Mouse (Mus musculus) granulocyte monocyte progenitor cell, adult 5-6 weeks (primary cell): ENCODE data around the gene Saa4. TPM values are rescaled to one million over a fixed set of nuclear protein-coding genes. Genes with fewer than 3 reads are reported as not detected.
"Not testable (repeated sequence)": the region's sequence is repeated elsewhere in the genome, so short reads cannot be mapped to it uniquely, and the experiment has no call there.

Experiments used
- ATAC-seq: replicated peaks from 2 replicates; pipeline ENCODE4 v1.8.0; 2016; ENCODE audit warnings: mild to moderate bottlenecking, moderate TSS enrichment, inconsistent platforms; ENCODE audit not compliant: poor library complexity, severe bottlenecking
- total RNA-seq, 2 experiments: library from RNA; stranded (forward) in 1 of 2; stranded (reverse) in 1 of 2; fragments of 200-712, 200-1000 nt in 1 of 2; fragments of >200 nt in 1 of 2; fragmentation: Nextera tagmentation in 1 of 2; gene quantifications; 2 replicates each; pipeline ENCODE4 v1.2.3; 2014 to 2017

Saa4 gene
- not detected in 2 replicates for total RNA-seq (2014; fragmentation: Nextera tagmentation)
- total RNA-seq (2017): not detected in 2 replicates

DNA sequence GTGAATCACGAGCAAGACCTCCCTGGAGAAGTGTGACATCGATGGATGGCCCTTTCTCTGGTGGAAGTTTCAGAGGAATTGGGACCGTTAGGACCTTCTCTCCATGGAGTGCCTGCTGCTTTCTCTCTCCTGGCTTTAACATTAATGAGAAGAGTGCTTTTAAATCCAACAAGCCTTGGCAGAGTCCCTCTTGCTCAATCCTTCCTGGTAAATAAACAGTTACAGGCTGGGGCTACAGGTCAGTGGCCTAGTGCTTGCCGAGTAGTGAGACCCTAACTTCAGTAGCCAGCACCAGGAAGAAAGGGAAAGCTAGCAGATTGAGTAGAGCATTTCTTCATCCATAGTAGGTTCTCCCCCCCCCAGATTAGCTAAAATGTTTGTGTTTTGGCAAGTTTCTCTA lies at the start of gene Saa4:
Gene Saa4 (minus strand): TSS at position 146 of the 400 bp plus-strand sequence.
- no peak for ATAC-seq

DNA sequence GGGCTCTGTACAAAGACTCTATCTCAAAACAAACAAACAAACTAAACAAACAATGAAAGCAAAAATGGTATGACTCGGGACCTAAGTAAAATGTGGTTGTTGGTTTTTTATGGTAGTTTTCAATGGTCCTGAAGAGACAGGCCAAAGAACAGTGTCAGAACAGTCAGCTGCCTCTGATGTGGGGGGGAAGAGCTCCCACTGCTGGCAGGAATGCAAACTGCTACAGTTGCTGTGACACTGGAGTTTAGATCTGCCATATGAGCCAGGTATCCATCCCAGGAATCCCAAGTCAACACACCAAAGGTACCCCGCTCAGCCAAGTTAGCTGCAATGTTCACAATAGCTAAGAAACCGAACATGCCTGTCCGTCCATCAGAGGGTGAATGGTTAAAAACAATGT lies 38.3 kb upstream of the Saa4 start:
- peak; percentile 83 for ATAC-seq

DNA sequence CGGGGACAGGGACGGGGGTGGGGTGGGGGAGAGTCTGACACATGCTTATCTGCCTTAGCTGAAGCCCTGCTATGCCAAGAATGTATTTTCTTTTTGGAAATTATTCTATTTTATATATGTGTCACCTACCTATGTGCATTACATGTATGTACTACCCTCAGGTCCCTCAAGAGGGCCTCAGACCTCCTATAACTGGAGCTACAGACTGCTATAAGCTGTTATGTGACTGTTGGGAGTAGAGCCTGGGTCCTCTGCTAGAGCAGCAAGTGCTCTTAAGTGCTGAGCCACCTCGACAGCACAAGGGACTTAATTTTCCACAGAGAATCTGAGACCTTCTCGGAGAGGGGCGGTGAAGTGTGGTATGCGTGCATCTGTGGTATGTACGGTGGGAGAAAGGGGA lies 36.0 kb upstream of the Saa4 start:
- no peak for ATAC-seq

DNA sequence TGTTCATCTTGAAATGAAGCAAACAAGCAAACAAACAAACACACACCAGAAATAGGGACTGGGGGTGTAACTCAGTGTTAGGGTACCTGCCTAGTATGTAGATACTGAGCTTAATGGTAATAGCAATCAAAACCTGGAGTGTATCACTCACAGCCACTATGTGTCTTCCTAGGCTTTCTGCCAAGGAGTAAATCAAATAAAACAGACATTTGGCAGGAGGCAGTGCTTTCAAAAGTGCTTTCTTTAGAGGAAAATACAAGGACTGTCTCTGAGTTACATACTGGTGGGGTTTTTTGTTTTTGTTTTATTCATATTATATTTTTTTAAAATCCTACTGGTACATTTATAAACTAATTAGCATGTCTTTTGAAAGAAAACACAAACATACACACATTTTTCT lies 35.0 kb upstream of the Saa4 start:
- no peak for ATAC-seq

DNA sequence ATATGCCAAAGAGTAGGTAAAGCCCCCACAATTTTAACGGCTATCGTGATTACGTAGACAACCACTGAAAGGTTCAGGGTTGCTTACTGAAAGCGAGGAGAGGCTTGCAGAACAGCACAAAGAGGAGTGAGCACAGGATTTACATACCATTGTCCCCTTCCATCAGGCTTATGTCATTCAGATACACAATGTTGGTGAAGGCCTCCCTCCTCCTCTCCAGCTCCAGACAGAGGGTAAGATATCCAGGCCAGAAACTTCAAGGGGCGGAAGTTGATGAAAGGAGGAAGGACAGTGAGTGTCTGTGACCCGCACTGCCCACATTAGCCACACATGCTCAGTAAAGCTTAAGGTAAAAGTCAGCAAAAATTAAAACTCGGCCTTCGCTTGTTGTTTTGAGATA lies 32.3 kb upstream of the Saa4 start:
- no peak for ATAC-seq

DNA sequence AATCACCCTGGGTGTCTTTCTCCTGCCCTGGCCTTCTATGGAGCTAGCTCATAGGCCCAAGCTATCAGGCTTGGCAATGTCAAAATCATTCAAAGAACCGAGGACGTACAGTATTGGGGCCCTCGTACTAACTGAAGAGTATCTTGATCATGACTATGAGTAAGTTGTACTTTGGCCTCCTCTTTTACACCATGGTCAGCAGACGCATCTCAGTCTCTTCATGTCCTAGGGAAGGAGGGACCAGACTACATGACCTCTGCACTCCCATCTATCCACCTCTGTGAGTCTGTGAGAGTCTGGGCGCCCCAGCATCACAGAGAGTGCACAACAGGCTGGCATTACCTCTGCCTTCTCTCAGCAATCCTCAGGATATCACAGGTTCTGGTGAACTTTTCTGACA lies 30.2 kb upstream of the Saa4 start:
- ATAC-seq: no peak

DNA sequence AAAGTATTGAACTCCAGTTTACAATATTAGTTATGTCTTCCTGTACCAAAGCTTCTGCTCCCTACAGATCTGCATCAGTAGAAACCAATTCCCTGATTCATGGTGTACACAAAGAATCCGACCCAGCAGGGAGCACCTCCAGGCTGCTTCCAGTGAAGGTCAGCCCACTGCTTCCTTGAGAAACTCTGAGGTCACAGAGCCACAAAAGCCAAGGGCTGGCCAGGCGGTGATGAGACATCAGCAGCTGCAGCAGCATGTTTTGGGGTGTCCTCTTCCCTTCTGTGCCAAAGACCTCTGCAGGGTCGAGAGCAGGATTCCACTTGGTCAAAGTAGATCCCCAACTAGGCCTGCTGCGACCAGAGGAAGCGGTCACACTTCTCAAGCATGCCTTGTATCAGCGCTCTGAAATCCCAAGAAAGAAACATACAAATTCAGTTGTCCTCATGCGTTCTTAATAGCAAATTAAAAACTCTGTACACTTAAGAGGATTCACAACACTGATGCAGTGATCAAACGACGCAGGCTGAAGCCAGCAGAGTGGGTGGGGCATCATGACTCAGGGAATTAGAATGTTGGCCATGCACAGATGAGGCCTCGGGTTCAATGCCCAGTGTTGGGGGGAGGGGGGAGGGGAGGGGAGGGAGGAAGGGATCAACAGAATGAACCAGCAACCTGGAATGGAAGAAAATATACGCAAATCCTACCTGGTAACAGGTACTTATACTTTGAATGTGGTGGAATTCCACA lies 28.8 kb upstream of the Saa4 start:
- no peak for ATAC-seq

DNA sequence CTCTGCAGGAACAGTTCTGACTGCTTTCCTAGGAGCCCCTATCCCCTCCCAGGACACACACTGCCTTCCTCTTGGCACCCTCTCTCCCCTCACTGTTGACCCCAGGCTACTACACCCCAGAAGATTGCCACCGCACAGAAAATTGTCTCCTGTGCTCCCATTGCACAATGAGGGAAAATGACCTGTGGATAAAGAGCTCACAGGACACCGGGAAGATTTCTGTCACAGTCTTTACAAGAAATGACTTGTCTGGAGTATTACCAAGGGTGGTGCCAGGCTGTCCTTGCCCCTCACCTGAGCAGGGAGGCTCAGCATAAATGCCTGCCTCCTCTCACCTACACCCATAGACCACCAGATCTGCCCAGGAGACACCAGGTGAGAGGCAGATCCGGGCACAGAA lies 19.1 kb upstream of the Saa4 start, which contains the start of gene Saa2:
Gene Saa2 (plus strand): TSS at position 301 of the 400 bp plus-strand sequence.
- no peak for ATAC-seq

DNA sequence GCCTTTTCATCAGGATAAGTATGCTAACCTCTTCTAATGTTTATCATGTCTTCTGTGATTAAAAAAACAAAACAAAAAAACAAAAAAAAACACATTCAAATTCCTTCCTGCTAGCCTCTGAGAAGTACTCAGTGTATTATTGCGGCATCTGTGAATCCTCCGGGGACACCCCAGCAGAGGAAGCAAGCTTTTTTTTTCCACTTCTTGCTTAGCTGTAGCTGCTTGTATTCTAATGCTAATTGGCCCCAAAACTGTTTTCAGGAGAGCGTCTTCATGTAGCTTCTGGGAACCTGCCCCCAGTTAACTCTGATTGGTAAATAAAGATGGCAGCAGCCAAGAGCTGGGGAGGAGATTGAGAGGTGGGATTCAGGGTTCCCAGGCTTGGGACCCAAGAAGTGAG lies 16.1 kb upstream of the Saa4 start:
- no peak for ATAC-seq

DNA sequence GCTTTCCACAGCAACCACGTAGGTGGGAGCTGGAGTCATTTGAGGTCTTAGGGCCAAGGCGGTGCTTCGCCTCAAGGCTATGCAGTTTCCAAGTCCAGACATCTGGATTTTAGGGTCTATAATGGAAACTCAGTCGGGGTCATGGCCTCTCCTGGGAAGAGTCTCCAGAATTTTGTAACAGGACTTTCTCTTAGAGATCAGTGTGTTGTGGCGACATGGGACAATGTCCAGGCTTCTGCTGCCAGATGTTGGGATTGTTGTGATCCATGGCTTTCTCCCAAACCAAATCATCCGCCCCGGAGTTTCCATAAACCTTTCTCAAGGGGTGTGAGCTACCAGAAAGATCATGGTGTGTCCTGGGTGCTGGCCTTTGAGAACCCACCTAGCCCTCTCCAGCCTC lies 14.0 kb upstream of the Saa4 start:
- ATAC-seq: no peak

DNA sequence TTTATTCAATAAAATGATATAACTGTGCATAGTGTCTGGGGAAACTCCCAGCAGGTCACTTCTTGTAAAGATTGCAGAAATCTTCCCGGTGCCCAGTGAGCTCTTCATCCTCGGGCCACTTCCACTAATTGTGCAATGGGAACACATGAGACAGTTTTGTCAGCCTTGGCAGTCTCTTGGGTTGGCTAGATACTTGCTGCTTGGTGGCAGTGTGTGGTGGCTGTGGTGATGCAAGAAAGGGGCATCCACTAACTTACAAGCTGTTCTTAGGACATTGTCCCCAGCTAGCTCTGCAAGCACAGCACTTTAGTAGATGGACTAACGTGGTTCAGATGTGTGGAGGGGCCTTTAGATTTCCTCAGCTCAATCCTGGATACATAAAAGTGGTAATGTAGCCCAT lies 13.4 kb upstream of the Saa4 start:
- ATAC-seq: peak; percentile 95

DNA sequence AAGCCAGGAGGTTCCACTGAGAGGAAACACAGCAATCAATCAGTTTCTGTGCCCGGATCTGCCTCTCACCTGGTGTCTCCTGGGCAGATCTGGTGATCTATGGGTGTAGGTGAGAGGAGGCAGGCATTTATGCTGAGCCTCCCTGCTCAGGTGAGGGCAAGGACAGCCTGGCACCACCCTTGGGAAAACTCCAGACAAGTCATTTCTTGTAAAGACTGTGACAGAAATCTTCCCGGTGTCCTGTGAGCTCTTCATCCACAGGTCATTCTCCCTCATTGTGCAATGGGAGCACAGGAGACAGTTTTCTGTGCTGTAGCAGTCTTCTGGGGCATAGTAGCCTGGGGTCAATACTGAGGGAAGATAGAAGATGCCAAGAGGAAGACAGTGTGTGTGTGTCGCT lies 10.5 kb upstream of the Saa4 start, which contains the start of gene Saa1:
Gene Saa1 (minus strand): TSS at position 101 of the 400 bp plus-strand sequence.
- ATAC-seq: not testable (repeated sequence)

DNA sequence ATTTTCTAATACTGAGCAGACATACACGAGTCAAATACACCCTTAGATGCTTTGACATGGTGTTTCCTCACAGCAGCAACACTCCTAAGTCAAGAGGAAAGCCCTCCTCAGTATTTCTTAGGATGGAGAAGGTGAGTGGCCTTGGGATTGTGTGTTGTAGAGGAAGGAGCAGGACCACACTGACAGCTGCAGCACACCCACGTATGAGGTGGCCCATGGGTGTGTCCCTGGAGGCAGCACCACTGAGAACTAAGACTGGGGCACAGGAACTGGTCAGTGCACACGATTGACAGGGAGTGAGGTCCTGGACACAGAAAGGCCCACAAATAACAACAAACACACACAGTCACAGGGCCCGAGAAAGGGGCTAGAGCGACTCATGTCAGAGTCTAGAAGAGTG lies 7.6 kb upstream of the Saa4 start:
- ATAC-seq: not testable (repeated sequence)

DNA sequence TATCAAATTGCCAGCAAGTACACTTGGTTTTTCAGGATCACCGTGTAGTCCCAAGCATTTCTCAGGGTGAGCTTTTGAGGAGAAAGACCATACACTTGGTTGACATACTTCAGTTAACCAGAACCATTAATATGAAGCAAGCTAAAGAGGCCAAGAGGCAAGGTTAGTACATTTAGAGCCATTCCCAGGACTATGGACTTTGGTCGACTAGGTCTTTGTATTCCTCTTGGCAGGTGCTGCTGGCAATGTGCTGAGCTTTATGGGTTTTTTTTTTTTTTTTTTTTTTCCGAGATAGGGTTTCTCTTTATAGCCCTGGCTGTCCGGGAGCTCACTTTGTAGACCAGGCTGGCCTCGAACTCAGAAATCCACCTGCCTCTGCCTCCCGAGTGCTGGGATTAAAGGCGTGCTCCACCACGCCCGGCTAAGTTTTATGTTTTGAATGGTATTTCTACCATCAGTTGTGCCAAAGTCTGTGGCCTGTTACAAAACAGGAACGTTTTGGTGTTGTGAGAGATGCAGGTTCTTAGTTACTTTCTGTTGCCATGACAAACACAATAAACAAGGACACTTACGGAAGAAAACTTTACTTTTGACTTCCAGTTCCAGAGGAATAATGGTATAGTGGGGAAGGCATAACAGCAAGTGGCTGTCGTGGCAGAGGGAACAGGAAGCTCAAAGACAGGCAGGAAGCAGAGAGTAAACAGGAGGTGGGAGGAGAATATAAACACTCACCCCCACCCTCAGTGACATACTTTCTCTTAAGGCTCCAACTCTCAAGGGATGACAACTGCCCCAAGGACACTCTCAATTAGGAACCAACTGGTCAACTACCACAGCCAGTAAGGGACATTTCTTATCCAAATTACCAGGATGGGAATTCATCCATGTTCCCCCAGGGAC lies 6.4 kb upstream of the Saa4 start:
- ATAC-seq: 0 out of 2 replicates have a peak, but pooled peaks have one; percentile 14

DNA sequence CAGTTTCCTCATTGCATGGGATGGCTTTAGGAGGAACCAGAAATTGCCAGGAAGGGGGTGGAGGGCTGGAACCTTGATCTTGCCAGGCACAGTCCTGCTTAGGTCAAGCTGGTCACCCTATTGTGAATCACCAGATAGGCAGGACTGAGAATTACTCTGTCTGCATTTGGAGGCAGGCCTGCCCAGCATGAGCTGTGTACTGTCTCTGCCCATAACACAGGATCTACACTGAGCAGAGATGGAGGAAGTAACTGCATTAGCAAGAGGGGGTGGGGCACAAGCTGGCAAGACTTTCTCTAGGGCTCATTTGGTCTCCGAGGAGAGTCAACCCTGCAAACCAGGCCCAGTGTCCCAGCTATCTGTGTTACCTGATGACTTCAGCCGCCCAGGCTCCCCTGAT lies 2.6 kb upstream of the Saa4 start:
- peak; percentile 65 for ATAC-seq

DNA sequence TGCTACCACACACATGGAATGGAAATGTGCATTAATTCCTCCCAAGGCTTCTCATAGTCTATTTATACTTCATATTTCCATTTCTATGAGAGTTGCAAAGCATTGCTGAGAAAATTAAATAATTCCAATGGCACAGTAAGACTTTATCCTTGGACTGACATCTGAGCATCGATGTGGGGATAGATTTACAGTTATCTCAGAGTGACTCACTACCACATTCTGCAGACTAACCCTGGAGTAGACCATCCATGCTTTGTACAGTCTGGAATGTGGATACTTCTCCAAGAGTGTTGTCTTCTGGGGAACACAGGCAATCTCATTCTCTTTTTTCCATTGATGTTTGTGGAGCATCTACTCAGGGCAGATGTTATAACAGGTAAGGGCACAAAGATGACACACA lies 4.8 kb downstream of the Saa4 start:
- no peak for ATAC-seq

DNA sequence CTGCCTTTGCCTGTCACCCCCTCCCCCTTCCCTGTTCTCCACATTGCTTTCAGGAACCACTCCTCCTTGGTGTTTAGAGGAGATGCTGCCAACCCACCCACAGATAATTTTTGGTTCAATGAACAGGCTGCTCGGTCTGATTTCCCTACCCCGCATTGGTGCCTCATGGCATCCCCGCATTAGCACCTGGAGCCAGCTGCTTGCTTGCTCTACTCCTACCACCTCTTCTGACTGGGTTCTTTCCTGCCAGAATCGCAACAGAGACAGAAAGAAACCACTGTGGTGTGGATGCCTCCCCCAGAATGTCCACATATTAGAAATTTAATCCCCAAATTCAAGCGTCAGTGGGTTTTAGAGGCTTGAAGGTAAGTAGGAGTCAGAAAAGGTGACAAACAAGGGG lies 8.0 kb downstream of the Saa4 start:
- no peak for ATAC-seq

DNA sequence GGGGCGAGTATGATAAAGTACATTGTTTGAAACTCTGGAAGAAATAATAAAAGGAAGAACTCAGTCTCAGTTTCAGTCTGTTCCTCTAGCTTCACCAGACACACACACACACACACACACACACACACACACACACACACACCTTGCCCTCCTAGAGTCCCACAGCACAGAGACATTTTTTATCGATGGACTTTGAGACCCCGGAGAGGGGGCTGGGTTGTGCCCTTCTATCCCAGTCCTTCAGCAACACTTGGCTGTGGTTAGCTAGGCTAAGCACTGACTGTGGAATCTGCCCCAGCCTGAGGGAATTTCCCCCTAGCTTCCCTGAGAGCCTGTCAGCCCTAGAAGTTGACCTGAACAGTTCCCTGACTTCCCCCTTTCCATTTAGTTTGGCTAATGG lies 8.6 kb downstream of the Saa4 start:
- no peak for ATAC-seq

DNA sequence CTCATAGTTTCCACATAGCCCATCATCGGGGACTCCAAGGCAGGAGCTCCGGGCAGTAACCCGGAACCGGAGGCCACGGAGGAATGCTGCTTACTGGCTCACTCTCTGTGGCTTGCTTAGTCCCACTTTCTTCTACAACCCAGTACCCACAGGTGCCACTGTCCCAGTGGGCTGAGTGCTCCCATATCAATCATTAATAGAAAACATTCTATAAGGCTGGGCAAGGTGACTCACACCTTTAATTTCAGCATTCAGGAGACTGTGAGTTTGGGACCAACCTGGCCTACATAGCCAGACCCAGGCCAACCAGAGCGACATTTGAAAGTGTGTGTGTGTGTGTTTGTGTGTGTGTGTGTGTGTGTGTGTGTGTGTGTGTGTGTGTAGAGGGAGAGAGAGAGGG lies 9.0 kb downstream of the Saa4 start:
- ATAC-seq: no peak

DNA sequence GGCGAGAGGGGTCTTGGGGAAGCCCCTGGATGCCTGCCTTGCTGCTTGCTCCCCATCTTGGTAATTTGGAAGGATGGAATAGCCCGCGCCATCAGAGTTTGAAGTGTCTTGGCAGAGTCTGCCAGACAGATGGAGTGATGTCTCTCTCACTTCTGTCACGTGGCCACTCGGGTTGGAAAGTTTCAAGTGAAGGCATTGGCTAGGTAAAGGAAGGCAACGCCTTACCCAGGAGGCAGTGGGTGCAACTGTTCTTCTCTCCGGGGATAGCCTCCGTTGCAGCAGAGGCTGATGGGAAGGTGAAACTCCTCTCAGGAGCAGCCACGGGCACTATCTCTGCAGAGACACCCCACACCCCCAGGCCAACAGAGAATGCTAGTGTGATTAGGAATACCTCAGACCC lies 11.9 kb downstream of the Saa4 start:
- no peak for ATAC-seq

DNA sequence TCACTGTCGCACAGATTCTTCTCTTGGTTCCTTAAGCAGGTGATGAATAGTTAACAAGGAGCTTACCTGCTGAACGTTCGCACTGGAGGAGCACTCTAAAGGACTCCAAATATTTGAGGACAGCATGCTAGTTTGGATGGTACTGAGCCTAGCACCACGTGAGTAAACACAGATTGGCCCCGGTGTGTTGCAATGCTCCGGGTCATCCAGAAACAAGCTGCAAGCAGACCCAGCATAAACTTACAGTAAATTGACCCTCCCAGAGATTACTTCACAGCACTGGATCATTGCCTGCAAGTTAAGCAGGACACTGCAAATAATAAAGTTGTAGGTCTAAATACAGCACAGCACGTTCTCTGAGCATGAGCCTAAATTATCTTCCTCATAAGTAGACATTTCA lies 12.9 kb downstream of the Saa4 start:
- ATAC-seq: 0 out of 2 replicates have a peak, but pooled peaks have one; percentile 20
